Mouse (Mus musculus) liver, embryonic 16.5 days (tissue): ENCODE data around the gene Fam185a. TPM values are rescaled to one million over a fixed set of nuclear protein-coding genes. Genes with fewer than 3 reads are reported as not detected.

ENCODE experiments used
- ATAC-seq: fragments of 200-750 bp; cut with Nextera tagmentation; 2 replicates; pipeline ENCODE4 v1.8.0; 2017; ENCODE audit warnings: low read depth, mild to moderate bottlenecking, moderate number of reproducible peaks, moderate library complexity
- H3K27ac ChIP-seq: fragments of 300-500 bp; sonication (generic); 2 replicates; pipeline ENCODE4 v1.5.1; 2014; ENCODE audit warnings: mild to moderate bottlenecking, low read length
- H3K27me3 ChIP-seq: fragments of 300-500 bp; sonication (generic); 2 replicates; pipeline ENCODE4 v1.6.1; 2014; ENCODE audit warnings: low read depth, low read length, mixed read lengths; ENCODE audit not compliant: control insufficient read depth, insufficient read depth
- H3K36me3 ChIP-seq: fragments of 300-500 bp; sonication (generic); 2 replicates; pipeline ENCODE4 v1.6.1; 2014; ENCODE audit warnings: mild to moderate bottlenecking; ENCODE audit not compliant: control insufficient read depth, insufficient read depth
- H3K4me1 ChIP-seq: fragments of 300-500 bp; sonication (generic); 2 replicates; pipeline ENCODE4 v1.6.1; 2014; ENCODE audit warnings: low read depth, low read length, mixed read lengths; ENCODE audit not compliant: control insufficient read depth
- H3K4me2 ChIP-seq: fragments of 300-500 bp; sonication (generic); 2 replicates; pipeline ENCODE4 v1.6.1; 2014; ENCODE audit warnings: low read depth, low read length, mixed read lengths
- H3K4me3 ChIP-seq: fragments of 300-500 bp; sonication (generic); 2 replicates; pipeline ENCODE4 v1.5.1; 2014; ENCODE audit warnings: low read depth, mild to moderate bottlenecking, low read length
- H3K9ac ChIP-seq: fragments of 300-500 bp; sonication (generic); 2 replicates; pipeline ENCODE4 v1.6.1; 2014; ENCODE audit warnings: low read depth, low read length
- H3K9me3 ChIP-seq: fragments of 300-500 bp; sonication (generic); replicated peaks from 2 replicates; pipeline ENCODE4 v1.6.1; 2016; ENCODE audit warnings: low read length; ENCODE audit not compliant: control insufficient read depth
- WGBS: fragments of 180-500 bp; shearing (Covaris S2); extraction: QIAGEN DNeasy Blood & Tissue Kit; methylation state at CpG from one replicate; pipeline ENCODE4 v1.1.7; 2014; ENCODE audit not compliant: insufficient replicate concordance; 5-methylcytosine and 5-hydroxymethylcytosine counted together
- polyA plus RNA-seq: library from polyadenylated mRNA; unstranded; fragments of >200 nt; fragmentation: Nextera tagmentation; extraction: Ambion mirVana; gene quantifications from 2 replicates; pipeline ENCODE4 v1.2.1, GENCODE M21; 2015

The Fam185a gene
- polyA plus RNA-seq, 1 experiment from 2014 or later, result 2.8 TPM

- Histone ChIP-seq H3K4me1 (no peaks in the 10 kb centered on the region), H3K27ac (no peak overlapping the region), H3K9ac (no peak overlapping the region), H3K4me2 (no peak overlapping the region), H3K36me3 (no peaks in the 10 kb centered on the region), H3K9me3 (no peaks in the 10 kb centered on the region), H3K27me3 (no peaks in the 10 kb centered on the region), H3K4me3 (no peak overlapping the region)
- 60% methylated on average over 6 of the region's 6 CpGs for WGBS
- ATAC-seq, result no peak
Observed at GRCm38 (mm10) chr5:21496321-21496720, 71.6 kb downstream of the Fam185a start.

DNA sequence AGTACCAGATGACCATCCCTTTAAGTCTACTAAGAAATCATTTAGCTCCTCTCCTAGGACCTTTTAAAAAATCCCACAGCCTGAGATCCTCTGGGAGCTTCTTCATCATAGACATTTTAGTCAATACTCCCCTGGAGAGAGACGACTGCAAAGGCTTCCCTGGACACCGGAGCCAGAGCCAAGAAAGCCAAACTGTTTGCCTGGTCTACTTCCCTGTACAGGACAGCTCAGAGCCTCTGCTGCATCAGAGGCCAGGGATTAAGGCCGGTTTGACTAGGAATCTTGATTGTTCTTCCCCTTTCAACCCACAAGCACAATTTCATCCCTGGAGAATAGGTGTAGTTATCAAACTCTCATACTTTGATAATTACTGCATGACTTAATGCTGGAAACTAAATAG, 72.1 kb downstream of the Fam185a start:
- 48% methylated on average over 3 of the region's 3 CpGs for WGBS
- no peak overlapping the region for H3K27ac ChIP-seq
- no peak for ATAC-seq
- H3K36me3 ChIP-seq, result no peaks in the 10 kb centered on the region
- H3K9ac ChIP-seq, result no peak overlapping the region
- H3K27me3 ChIP-seq, result no peaks in the 10 kb centered on the region
- no peaks in the 10 kb centered on the region for H3K4me1 ChIP-seq
- no peak overlapping the region for H3K4me2 ChIP-seq
- no peaks in the 10 kb centered on the region for H3K9me3 ChIP-seq
- no peak overlapping the region for H3K4me3 ChIP-seq

DNA sequence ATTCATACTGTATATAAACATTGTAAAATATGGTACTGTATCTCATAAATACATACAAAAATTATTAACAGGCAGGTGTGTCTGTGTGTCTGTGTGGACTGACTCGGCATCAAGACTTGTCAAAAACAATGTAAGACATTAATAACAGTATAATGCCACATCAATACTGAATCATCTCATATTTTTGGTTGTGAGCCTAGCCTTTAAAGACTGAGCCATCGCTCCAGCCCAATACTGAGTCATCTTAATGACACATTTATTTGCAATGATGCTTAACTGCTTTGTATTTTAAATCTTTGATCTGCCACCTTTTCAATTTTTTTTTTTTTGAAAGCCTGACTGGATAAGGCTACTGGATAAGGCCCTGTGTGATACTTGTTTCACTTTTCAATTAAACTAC, 73.7 kb downstream of the Fam185a start:
- Histone ChIP-seq H3K27me3 (no peaks in the 10 kb centered on the region), H3K27ac (no peak overlapping the region), H3K36me3 (no peaks in the 10 kb centered on the region), H3K9ac (no peak overlapping the region), H3K9me3 (no peaks in the 10 kb centered on the region), H3K4me3 (no peak overlapping the region), H3K4me1 (no peaks in the 10 kb centered on the region), H3K4me2 (no peak overlapping the region)
- WGBS, result 65% methylated on average over 2 of the region's 2 CpGs
- no peak for ATAC-seq

- ATAC-seq, result no peak
- Histone ChIP-seq H3K4me3 (no peak overlapping the region), H3K4me2 (no peak overlapping the region), H3K36me3 (no peaks in the 10 kb centered on the region), H3K4me1 (no peaks in the 10 kb centered on the region), H3K9ac (no peak overlapping the region), H3K9me3 (no peaks in the 10 kb centered on the region), H3K27me3 (no peaks in the 10 kb centered on the region), H3K27ac (no peak overlapping the region)
- 74% methylated on average over 11 of the region's 11 CpGs for WGBS
Observed at GRCm38 (mm10) chr5:21498925-21499324, 74.2 kb downstream of the Fam185a start.

DNA sequence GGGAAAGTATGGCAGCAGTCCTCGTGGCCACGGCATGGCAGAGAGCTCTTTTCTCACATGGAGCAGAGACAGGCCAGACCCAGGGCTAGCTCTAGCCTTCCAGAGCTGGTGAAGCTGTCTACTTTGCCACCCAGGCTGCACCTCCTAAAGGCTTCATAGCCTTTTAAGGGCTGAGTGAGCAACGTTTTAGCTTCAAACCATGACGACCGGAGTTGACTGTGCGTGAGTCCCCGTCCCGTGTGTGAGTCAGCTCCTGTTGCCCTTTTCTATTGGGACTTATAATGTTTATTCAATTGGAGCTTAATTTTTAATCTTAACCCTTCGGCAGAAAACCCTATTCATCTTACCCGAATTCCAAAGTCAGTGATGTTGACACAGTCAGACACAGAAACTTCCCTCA, 75.4 kb downstream of the Fam185a start:
- no peak for ATAC-seq
- Histone ChIP-seq H3K4me3 (no peak overlapping the region), H3K36me3 (no peaks in the 10 kb centered on the region), H3K27ac (no peak overlapping the region), H3K4me2 (no peak overlapping the region), H3K27me3 (no peaks in the 10 kb centered on the region), H3K9ac (no peak overlapping the region), H3K4me1 (no peaks in the 10 kb centered on the region), H3K9me3 (no peaks in the 10 kb centered on the region)
- WGBS, result 73% methylated on average over 10 of the region's 10 CpGs

- Histone ChIP-seq H3K36me3 (no peaks in the 10 kb centered on the region), H3K4me1 (no peaks in the 10 kb centered on the region), H3K27me3 (no peaks in the 10 kb centered on the region), H3K4me2 (no peak overlapping the region), H3K9me3 (no peaks in the 10 kb centered on the region), H3K9ac (no peak overlapping the region), H3K4me3 (no peak overlapping the region), H3K27ac (no peak overlapping the region)
- no peak for ATAC-seq
- 69% methylated on average over 2 of the region's 2 CpGs for WGBS
Observed at GRCm38 (mm10) chr5:21500941-21501340, 76.2 kb downstream of the Fam185a start.

DNA sequence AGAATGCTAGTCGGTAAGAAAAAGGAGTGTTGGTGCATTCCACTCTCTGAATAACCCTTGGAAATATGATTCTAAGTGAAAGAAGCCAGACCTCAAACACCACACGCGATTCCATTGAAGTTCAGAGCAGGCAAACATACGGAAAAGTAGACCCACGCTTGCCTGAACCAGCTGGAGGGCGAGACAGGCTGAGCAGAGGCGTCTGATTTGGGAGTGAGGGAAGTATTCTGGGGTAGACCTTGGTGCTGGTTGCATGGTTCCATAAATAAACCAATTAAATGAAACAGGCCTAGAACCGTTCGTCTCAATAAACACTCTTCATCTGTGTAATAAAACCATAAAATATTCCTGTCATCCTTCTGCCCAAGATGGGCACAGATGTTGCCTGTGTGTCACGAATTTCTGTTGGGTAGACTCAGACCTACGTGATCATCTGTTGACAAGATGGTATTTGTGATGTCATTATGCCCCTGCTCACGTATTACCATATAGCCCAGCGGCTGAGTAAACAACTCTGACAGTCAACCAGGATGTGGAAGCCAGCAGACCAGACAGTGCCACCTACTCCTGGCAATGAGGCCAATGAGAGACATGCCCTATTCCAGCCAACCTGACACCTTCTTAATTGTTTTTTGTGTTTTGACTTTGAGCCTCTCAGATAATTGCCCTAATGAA, 78.3 kb downstream of the Fam185a start:
- WGBS, result 67% methylated on average over 13 of the region's 13 CpGs
- H3K27me3 ChIP-seq, result no peaks in the 10 kb centered on the region

GRCm38 (mm10) chr5:21505159-21505558, 80.4 kb downstream of the Fam185a start:
- 62% methylated on average over 8 of the region's 8 CpGs for WGBS
- no peak for ATAC-seq
- H3K27me3 ChIP-seq, result no peaks in the 10 kb centered on the region
- H3K9me3 ChIP-seq, result no peaks in the 10 kb centered on the region
- no peak overlapping the region for H3K27ac ChIP-seq
- no peak overlapping the region for H3K4me2 ChIP-seq
- no peaks in the 10 kb centered on the region for H3K36me3 ChIP-seq
- no peak overlapping the region for H3K4me3 ChIP-seq
- no peaks in the 10 kb centered on the region for H3K4me1 ChIP-seq
- no peak overlapping the region for H3K9ac ChIP-seq

More for the DNA sequence above, 78.3 kb downstream of the Fam185a start:
- H3K9ac ChIP-seq, result no peak overlapping the region
- no peak for ATAC-seq
- H3K4me2 ChIP-seq, result no peak overlapping the region
- H3K36me3 ChIP-seq, result no peaks in the 10 kb centered on the region
- H3K4me3 ChIP-seq, result no peak overlapping the region
- H3K9me3 ChIP-seq, result no peaks in the 10 kb centered on the region
- no peaks in the 10 kb centered on the region for H3K4me1 ChIP-seq
- no peak overlapping the region for H3K27ac ChIP-seq

DNA sequence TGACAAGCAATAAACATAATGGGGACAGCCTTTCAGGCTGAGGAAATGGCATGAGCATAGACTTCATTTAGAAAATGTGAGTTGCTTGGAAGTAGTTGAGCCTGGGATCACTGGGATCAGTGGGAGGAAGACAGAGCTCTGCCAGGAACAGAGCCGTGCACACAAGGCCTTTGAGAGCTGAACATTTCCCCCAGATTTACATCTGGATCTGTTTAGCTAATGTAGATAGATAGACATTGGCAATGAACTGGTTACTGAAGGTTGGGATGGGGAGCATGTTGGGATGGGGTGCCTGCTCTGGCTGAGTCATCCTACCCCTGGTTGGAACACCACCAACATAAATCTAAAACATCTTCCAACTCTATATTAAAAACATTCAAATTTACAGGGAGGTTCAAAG, 82.1 kb downstream of the Fam185a start:
- WGBS, result 50% methylated on average over 1 of the region's 1 CpGs
- H3K36me3 ChIP-seq, result no peaks in the 10 kb centered on the region

More for the DNA sequence above, 82.1 kb downstream of the Fam185a start:
- Histone ChIP-seq H3K9ac (no peak overlapping the region), H3K27ac (no peak overlapping the region), H3K4me1 (no peaks in the 10 kb centered on the region), H3K4me3 (no peak overlapping the region), H3K4me2 (no peak overlapping the region), H3K27me3 (no peaks in the 10 kb centered on the region), H3K9me3 (no peaks in the 10 kb centered on the region)
- no peak for ATAC-seq
